Mouse (Mus musculus): ENCODE results near the gene Fstl1. TPM values are rescaled to one million over a fixed set of nuclear protein-coding genes. Genes with fewer than 3 reads are reported as not detected.

Fstl1 gene
- polyA plus RNA-seq, 1 experiment: 53.1 TPM

DNA sequence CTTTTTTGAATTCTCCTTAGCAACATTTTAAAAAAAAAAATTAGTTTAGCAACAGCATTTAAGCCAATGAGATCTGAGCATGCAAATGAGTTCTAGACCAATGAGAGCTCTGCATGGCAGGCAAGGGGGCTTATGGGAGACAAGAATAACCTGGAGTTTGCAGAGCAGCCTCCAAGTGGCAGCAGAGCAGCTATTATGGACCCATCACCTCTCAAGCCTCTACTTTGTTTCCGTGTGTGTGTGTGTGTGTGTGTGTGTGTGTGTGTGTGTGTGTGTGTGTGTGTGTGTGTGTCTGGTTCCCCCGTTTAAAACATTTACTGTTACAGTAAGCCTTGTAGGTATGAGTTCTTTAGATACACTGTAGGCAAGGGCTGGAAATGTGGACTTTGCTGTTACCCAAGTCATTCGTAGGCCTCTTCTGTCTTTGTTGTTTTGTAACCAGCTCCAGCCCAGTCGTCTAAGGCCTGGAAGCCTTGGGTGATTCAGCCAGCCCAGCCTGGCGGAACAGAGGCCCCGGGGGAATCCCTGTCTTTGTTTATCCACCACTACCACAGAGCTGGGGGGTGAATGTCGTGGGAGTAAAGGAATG is 37.8 kb downstream of the Fstl1 start:
- Histone ChIP-seq H3K36me3 (ENCODE audit: control insufficient read depth, insufficient read depth, low read length, poor library complexity, severe bottlenecking) (no peaks in the 10 kb centered on the region; the same call in 1 of the 2 replicates), H3K4me1 (ENCODE audit: control insufficient read depth, insufficient read depth, low read length) (peaks cover 1% of the 10 kb centered on the region), H3K9ac (ENCODE audit: low read depth, poor library complexity, severe bottlenecking) (no peak overlapping the region), H3K9me3 (replicated peaks; ENCODE audit: control insufficient read depth, insufficient read depth, low read length, poor library complexity, severe bottlenecking) (no peaks in the 10 kb centered on the region), H3K27ac (ENCODE audit: insufficient read depth, low read length) (no peak overlapping the region), H3K27me3 (ENCODE audit: control insufficient read depth, insufficient read depth, low read length, poor library complexity, severe bottlenecking) (no peaks in the 10 kb centered on the region), H3K4me3 (ENCODE audit: low read depth, low read length) (no peak overlapping the region)
- TF ChIP-seq CTCF (IDR thresholded peaks at IDR 0.05; ENCODE audit: low read depth, low read length) (peak; percentile 24), POLR2A (IDR thresholded peaks at IDR 0.05; ENCODE audit: insufficient read depth, low read length) (no peak)

DNA sequence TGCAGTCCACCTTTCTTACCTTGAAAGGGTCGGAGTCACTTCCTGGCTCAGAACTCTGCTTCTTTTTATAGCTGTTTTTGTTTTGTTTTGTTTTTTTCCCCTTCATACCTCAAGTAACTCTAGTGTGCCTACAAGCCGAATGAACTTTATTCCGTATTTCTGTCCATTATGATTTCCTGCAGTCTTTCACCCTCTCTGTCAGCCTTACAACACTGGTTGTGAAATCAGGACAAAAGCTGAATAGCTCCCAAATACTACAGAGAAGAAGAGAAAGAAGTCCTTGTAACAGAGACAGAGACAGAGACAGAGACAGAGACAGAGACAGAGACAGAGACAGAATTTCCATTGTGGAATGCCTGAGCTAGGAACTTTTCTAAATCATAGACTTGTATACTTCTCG is 41.3 kb downstream of the Fstl1 start:
- no peaks in the 10 kb centered on the region for H3K4me1 ChIP-seq (ENCODE audit: control insufficient read depth, insufficient read depth, low read length)
- H3K9me3 ChIP-seq (replicated peaks; ENCODE audit: control insufficient read depth, insufficient read depth, low read length, poor library complexity, severe bottlenecking): no peaks in the 10 kb centered on the region
- no peak overlapping the region for H3K4me3 ChIP-seq (ENCODE audit: low read depth, low read length)
- no peak for TF ChIP-seq CTCF (IDR thresholded peaks at IDR 0.05; ENCODE audit: low read depth, low read length)
- no peak for TF ChIP-seq EP300 (IDR thresholded peaks at IDR 0.05; ENCODE audit: insufficient read depth, low read depth, low read length)
- peaks cover 5% of the 10 kb centered on the region for H3K36me3 ChIP-seq (ENCODE audit: control insufficient read depth, insufficient read depth, low read length, poor library complexity, severe bottlenecking)
- H3K27me3 ChIP-seq (ENCODE audit: control insufficient read depth, insufficient read depth, low read length, poor library complexity, severe bottlenecking): no peaks in the 10 kb centered on the region
- no peak overlapping the region for H3K27ac ChIP-seq (ENCODE audit: insufficient read depth, low read length)
- no peak overlapping the region for H3K9ac ChIP-seq (ENCODE audit: low read depth, poor library complexity, severe bottlenecking)

DNA sequence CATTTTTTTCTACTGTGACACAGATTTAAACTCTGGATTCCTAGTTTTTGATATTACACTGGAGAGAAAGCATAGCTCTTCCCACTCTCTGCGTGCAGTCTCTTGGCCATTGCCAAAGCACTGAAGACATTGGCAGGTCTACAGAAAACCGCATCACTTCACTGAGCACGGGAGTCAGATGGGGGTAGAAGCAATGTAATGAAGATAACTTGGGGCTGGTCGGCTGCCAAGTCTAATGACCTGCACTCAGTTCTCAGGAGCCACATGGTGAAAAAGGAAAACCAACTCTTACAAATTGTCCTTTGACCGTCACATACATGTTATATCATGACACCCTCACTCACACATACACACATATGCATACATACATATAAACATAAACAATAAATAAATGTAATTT is 47.3 kb downstream of the Fstl1 start:
- Histone ChIP-seq H3K9me3 (replicated peaks; ENCODE audit: control insufficient read depth, insufficient read depth, low read length, poor library complexity, severe bottlenecking) (no peaks in the 10 kb centered on the region), H3K4me1 (ENCODE audit: control insufficient read depth, insufficient read depth, low read length) (no peaks in the 10 kb centered on the region), H3K4me3 (ENCODE audit: low read depth, low read length) (no peak overlapping the region), H3K27me3 (ENCODE audit: control insufficient read depth, insufficient read depth, low read length, poor library complexity, severe bottlenecking) (no peaks in the 10 kb centered on the region), H3K36me3 (ENCODE audit: control insufficient read depth, insufficient read depth, low read length, poor library complexity, severe bottlenecking) (peaks cover 9% of the 10 kb centered on the region; the same call in 1 of the 2 replicates), H3K9ac (ENCODE audit: low read depth, poor library complexity, severe bottlenecking) (no peak overlapping the region), H3K27ac (ENCODE audit: insufficient read depth, low read length) (no peak overlapping the region)
- no peak for TF ChIP-seq POLR2A (IDR thresholded peaks at IDR 0.05; ENCODE audit: insufficient read depth, low read length)
- TF ChIP-seq CTCF (IDR thresholded peaks at IDR 0.05; ENCODE audit: low read depth, low read length): no peak
- TF ChIP-seq EP300 (IDR thresholded peaks at IDR 0.05; ENCODE audit: insufficient read depth, low read depth, low read length): no peak

DNA sequence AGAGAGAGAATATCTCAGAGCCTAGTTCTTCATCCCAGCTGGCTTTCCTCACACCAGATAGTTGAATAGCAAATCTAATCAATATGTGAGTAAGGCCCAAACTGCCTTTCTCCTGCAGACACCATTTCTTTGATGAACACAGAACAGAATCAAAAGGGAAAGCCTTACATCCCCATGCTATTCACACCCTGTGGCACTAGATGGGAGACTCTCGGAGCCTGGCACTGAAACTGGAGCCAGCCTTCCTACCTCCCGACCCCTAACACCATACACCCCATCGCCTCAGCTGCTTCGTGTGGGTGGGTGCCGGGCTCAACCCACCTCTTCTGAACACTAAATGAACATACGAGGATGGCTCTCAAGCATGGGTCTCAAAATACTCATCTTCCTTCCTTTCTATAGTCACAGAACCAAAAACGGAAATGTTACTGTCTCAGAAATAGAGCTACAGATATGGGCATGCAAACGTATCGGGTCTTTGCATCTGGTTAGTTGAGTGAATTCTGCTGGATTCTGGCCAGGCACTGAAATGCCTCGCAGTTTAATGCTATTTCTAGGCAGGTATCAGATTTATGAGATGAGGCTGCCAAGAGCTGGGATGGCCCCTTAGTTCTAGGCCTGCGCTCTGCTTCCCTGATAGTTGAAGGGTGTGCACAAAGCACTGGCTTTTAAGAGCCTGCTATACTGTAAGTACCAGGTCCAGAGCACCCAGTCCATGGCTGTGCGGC is 48.3 kb downstream of the Fstl1 start:
- H3K9me3 ChIP-seq (replicated peaks; ENCODE audit: control insufficient read depth, insufficient read depth, low read length, poor library complexity, severe bottlenecking): no peaks in the 10 kb centered on the region
- H3K36me3 ChIP-seq (ENCODE audit: control insufficient read depth, insufficient read depth, low read length, poor library complexity, severe bottlenecking): peaks cover 14% of the 10 kb centered on the region; the same call in 1 of the 2 replicates
- no peak overlapping the region for H3K27ac ChIP-seq (ENCODE audit: insufficient read depth, low read length)
- TF ChIP-seq EP300 (IDR thresholded peaks at IDR 0.05; ENCODE audit: insufficient read depth, low read depth, low read length) (no peak), CTCF (IDR thresholded peaks at IDR 0.05; ENCODE audit: low read depth, low read length) (no peak), POLR2A (IDR thresholded peaks at IDR 0.05; ENCODE audit: insufficient read depth, low read length) (no peak)
- no peaks in the 10 kb centered on the region for H3K4me1 ChIP-seq (ENCODE audit: control insufficient read depth, insufficient read depth, low read length)
- no peaks in the 10 kb centered on the region for H3K27me3 ChIP-seq (ENCODE audit: control insufficient read depth, insufficient read depth, low read length, poor library complexity, severe bottlenecking)
- no peak overlapping the region for H3K4me3 ChIP-seq (ENCODE audit: low read depth, low read length)
- H3K9ac ChIP-seq (ENCODE audit: low read depth, poor library complexity, severe bottlenecking): no peak overlapping the region

DNA sequence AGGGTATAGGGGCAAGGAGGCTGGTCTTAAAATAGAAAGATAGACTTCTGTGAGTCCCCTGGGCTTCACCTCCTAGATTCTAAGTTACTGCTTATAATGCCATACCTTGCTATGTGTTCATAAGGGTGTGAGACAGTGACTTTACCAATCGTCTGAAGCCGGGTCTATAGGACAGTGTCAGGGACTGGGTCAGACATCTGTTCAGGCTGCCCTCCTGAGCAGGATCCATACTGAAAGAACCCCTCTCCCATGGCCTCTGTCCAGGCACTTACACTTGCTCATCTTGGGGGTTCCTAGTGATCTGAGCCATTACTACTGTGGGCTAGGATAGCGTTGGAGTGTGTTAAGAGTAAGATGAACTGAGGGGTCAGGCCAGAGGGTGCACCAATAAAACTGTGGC is 49.6 kb downstream of the Fstl1 start:
- H3K4me3 ChIP-seq (ENCODE audit: low read depth, low read length): no peak overlapping the region
- peaks cover 19% of the 10 kb centered on the region for H3K36me3 ChIP-seq (ENCODE audit: control insufficient read depth, insufficient read depth, low read length, poor library complexity, severe bottlenecking)
- H3K27ac ChIP-seq (ENCODE audit: insufficient read depth, low read length): no peak overlapping the region
- H3K27me3 ChIP-seq (ENCODE audit: control insufficient read depth, insufficient read depth, low read length, poor library complexity, severe bottlenecking): no peaks in the 10 kb centered on the region
- TF ChIP-seq CTCF (IDR thresholded peaks at IDR 0.05; ENCODE audit: low read depth, low read length) (no peak), EP300 (IDR thresholded peaks at IDR 0.05; ENCODE audit: insufficient read depth, low read depth, low read length) (no peak), POLR2A (IDR thresholded peaks at IDR 0.05; ENCODE audit: insufficient read depth, low read length) (no peak)
- H3K9me3 ChIP-seq (replicated peaks; ENCODE audit: control insufficient read depth, insufficient read depth, low read length, poor library complexity, severe bottlenecking): no peaks in the 10 kb centered on the region
- H3K4me1 ChIP-seq (ENCODE audit: control insufficient read depth, insufficient read depth, low read length): no peaks in the 10 kb centered on the region
- no peak overlapping the region for H3K9ac ChIP-seq (ENCODE audit: low read depth, poor library complexity, severe bottlenecking)

DNA sequence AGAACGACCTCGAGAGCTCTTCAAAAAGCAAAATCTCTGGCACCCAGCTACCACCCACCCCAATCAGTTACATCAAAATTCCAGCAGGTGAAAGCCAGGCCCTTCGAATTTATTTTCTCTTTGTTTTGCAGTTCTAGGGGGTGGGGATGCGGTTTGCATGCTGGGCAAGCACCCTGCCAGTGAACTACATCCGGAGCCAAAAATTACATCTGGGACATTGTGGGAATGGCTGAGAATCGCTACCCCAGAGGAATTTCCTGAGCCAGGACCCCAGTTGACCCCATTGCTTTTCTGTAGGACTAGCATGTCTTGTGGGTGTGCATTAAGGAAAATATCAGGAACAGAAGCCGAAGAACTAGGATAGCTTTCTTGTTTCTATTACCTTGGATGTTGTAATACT is 54.4 kb downstream of the Fstl1 start:
- H3K27me3 ChIP-seq (ENCODE audit: control insufficient read depth, insufficient read depth, low read length, poor library complexity, severe bottlenecking): no peaks in the 10 kb centered on the region
- H3K4me3 ChIP-seq (ENCODE audit: low read depth, low read length): no peak overlapping the region
- H3K9me3 ChIP-seq (replicated peaks; ENCODE audit: control insufficient read depth, insufficient read depth, low read length, poor library complexity, severe bottlenecking): no peaks in the 10 kb centered on the region
- TF ChIP-seq CTCF (IDR thresholded peaks at IDR 0.05; ENCODE audit: low read depth, low read length): no peak
- TF ChIP-seq POLR2A (IDR thresholded peaks at IDR 0.05; ENCODE audit: insufficient read depth, low read length): no peak
- no peak for TF ChIP-seq EP300 (IDR thresholded peaks at IDR 0.05; ENCODE audit: insufficient read depth, low read depth, low read length)
- no peak overlapping the region for H3K9ac ChIP-seq (ENCODE audit: low read depth, poor library complexity, severe bottlenecking)
- no peak overlapping the region for H3K27ac ChIP-seq (ENCODE audit: insufficient read depth, low read length)
- peaks cover 18% of the 10 kb centered on the region for H3K36me3 ChIP-seq (ENCODE audit: control insufficient read depth, insufficient read depth, low read length, poor library complexity, severe bottlenecking)
- no peaks in the 10 kb centered on the region for H3K4me1 ChIP-seq (ENCODE audit: control insufficient read depth, insufficient read depth, low read length)
